Mouse (Mus musculus): ENCODE measurements around the gene Nedd9.
"Not testable (repeated sequence)": the region's sequence is repeated elsewhere in the genome, so short reads cannot be mapped to it uniquely, and the experiment has no call there.

Nedd9 gene

DNA sequence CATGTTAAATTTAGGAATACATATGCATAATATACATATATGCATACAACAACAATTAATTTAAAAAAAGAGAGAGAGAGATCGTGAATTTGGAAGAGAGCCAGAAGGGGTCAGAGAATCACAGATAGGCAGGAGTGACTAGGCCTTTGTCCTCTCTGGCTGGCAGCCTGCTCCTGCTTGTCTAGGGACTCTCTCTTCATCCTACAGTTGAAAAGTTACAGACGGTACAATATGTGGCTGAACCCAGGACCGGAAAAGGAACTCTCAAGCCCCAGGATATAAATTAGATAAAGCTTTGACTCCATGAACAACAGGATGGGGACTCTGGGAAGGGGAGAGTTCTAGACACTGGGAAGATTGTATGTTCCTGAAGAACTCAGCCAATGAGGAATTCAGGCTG lies 200.9 kb downstream of the Nedd9 start:
- no peak for DNase-seq

DNA sequence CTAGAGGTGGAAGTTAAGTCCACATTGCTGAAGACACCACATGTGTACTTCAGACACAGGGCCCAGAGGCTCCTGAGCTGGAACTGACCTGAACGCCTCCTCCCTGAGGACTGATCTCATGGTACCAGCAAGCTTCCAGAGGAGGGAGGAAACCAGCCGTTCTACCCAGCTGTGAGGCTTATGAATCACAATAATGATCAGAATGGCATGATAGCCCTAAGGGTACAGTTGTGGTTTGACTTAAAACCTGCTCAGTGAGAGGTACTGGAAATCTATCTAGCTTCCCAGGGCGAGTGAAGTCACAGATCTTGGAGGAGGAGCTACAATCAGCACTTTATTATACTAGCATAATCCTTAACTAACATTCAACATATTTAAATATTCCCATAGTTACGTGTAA lies 201.7 kb downstream of the Nedd9 start:
- no peak for DNase-seq

- DNase-seq, result peak; percentile 53
Measured at GRCm38 (mm10) chr13:41283256-41283655, 203.9 kb downstream of the Nedd9 start.

DNA sequence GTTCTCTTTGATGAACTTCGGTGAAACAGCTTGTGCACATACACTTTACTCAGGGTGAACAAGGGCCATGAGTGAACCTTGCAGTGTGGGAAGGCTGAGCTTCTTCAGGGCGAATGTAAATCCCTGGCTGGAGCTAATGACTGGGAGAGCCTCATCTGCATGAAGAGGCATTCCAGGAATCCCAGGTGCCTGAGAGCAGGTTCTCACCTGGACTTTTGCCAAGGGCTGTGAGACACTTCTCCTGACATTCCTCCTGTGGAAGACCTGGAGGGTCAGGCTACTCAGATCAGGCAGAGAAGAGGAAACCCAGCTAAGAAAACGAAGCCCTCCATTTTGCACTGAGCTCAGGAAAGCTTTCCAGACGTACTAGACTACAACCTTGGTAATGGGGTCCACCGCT lies 206.5 kb downstream of the Nedd9 start:
- no peak for DNase-seq

GRCm38 (mm10) chr13:41273927-41274650 lies 213.1 kb downstream of the Nedd9 start, which contains the start of gene Gm17364:
Gene Gm17364 (minus strand): TSS chr13:41273977.
- no peak for DNase-seq

DNA sequence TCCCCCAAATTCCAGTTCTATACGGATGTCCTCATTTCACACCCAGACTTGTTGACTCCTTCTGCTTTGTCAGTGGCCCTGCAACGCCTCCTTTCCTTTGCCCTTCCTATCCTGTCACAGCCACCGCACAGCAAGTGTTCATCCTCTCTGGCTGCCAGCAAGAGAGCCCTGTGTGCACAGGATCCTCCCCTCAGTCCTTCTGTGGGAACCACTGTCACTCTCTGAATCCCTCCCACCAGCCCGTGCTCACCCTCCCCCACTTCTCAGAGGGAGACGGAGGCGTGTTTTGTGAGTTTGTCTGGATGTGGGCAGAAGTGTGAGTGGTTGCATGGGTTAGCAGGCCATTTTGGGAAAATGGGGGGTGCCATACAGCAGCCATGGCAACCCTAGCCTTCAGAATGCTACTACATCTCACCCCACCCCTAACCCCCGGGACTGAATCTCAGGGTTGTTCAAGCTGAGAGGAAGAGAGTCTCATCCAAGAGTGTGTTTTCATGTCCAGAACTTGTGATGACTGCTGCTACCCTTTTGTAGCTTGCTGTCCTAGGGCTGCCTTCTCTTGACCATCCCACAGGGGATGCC lies 219.2 kb downstream of the Nedd9 start:
- no peak for DNase-seq

- DNase-seq, result no peak
Measured at GRCm38 (mm10) chr13:41263304-41264006, 223.7 kb downstream of the Nedd9 start.

DNA sequence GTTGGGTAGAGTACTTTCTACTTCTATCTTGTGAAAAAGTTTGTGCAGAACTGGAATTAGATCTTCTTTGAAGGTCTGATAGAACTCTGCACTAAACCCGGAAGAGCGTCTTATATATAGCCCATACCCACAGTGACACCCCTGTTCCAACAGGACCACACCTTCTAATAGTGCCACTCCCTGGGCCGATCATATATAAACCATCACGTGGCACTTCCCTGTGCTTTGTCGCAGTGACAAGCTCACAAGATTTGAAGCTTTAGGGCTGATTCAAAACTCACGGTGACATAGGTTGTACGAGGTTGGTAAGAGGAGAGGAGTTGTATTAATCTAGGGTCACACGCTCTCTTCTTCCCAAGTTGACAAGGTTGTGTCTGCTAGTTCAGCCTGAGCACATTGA lies 225.5 kb downstream of the Nedd9 start:
- not testable (repeated sequence) for DNase-seq

Measured in cerebellum, adult 8-10 months (tissue).